Mouse (Mus musculus) ES-E14 (cell line): ENCODE measurements around the gene Ogfod2.

Source experiments
- MAFK ChIP-seq: IDR thresholded peaks from 2 replicates; pipeline ENCODE4 v1.6.1; 2014; ENCODE audit warnings: mild to moderate bottlenecking, low read depth, low read length, inconsistent platforms; ENCODE audit not compliant: insufficient read depth
- ZC3H11A ChIP-seq: IDR thresholded peaks from 2 replicates; pipeline ENCODE4 v1.6.1; 2012; ENCODE audit warnings: low read depth, mild to moderate bottlenecking, inconsistent platforms, low read length, borderline replicate concordance
- ZNF384 ChIP-seq: IDR thresholded peaks from 2 replicates; pipeline ENCODE4 v1.6.1; 2012; ENCODE audit warnings: low read depth, low read length, inconsistent platforms

- no peak for TF ChIP-seq ZC3H11A
- no peak for TF ChIP-seq MAFK
- TF ChIP-seq ZNF384 = no peak
Observed at GRCm38 (mm10) chr5:124115990-124116845, 4.1 kb downstream of the Ogfod2 start, which contains the start of gene Arl6ip4.
